Comparison of ENCODE assay signal across 29 mouse cellular contexts in the genomic region with DNA sequence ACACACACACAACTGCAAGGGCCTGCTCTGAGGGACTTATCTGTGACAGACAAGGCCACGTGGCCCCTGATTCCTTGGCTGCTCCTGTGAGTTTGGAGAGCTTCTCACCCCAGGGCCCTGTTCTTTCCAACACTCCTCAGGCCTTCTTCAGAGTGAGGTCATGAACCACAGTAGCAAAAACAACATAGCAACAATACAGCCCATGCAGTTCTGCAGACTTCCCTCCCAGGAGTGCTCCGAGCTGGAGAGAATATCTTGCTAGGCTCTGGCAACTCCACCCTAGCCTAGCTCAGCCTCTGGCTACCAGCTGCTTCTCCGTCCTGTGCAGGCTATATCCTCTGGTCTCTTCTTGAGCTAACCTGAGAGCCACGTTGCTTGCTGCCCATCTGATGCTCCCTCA.
DNase-seq lines count a peak whose midpoint lies in the region; ATAC-seq lines count a peak whose summit lies in the region.
"Had no signal": no experiment of that assay in that cellular context is flagged by ENCODE, and none has a peak within 500 bp of the region (broad histone marks: within the 10 kb centered on the region; RNA-seq: fewer than 3 reads in every experiment).

No protein-coding gene starts in this region.

- no peak overlapping the region for H3K9ac ChIP-seq in heart, embryonic 15.5 days
- H3K9ac ChIP-seq: embryonic facial prominence, embryonic 12.5 days; hindbrain, embryonic 12.5 days; intestine, embryonic 15.5 days; liver, embryonic 15.5 days; lung, embryonic 14.5 days; midbrain, embryonic 12.5 days; neural tube, embryonic 12.5 days had no signal

- no peak overlapping the region for H3K4me3 ChIP-seq in heart, embryonic 10.5 days
- H3K4me3 ChIP-seq in heart, embryonic 15.5 days = no peak overlapping the region
- H3K4me3 ChIP-seq: embryonic facial prominence, embryonic 12.5 days; hindbrain, embryonic 12.5 days; intestine, embryonic 15.5 days; liver, embryonic 15.5 days; midbrain, embryonic 12.5 days; myocyte; neural tube, embryonic 12.5 days had no signal

- no peaks in the 10 kb centered on the region for H3K4me1 ChIP-seq in heart, embryonic 10.5 days
- no peaks in the 10 kb centered on the region for H3K4me1 ChIP-seq in heart, embryonic 15.5 days (replicated peaks)
- H3K4me1 ChIP-seq: embryonic facial prominence, embryonic 12.5 days; hindbrain, embryonic 12.5 days; intestine, embryonic 15.5 days; liver, embryonic 15.5 days; midbrain, embryonic 12.5 days; neural tube, embryonic 12.5 days had no signal

- H3K4me2 ChIP-seq in heart, embryonic 15.5 days = no peak overlapping the region
- H3K4me2 ChIP-seq: embryonic facial prominence, embryonic 12.5 days; hindbrain, embryonic 12.5 days; intestine, embryonic 15.5 days; liver, embryonic 15.5 days; lung, embryonic 14.5 days; midbrain, embryonic 12.5 days; neural tube, embryonic 12.5 days had no signal

- 68% methylated on average over 4 of the region's 4 CpGs for WGBS in heart, embryonic 10.5 days
- 62% methylated on average over 4 of the region's 4 CpGs for WGBS in heart, embryonic 15.5 days

- H3K9me3 ChIP-seq in heart, embryonic 10.5 days = no peaks in the 10 kb centered on the region
- no peaks in the 10 kb centered on the region for H3K9me3 ChIP-seq in heart, embryonic 15.5 days (replicated peaks)
- H3K9me3 ChIP-seq: embryonic facial prominence, embryonic 12.5 days; hindbrain, embryonic 12.5 days; intestine, embryonic 15.5 days; liver, embryonic 15.5 days; midbrain, embryonic 12.5 days; neural tube, embryonic 12.5 days had no signal

- H3K27me3 ChIP-seq in heart, embryonic 10.5 days (ENCODE audit: insufficient read depth, poor library complexity, severe bottlenecking) = 0 out of 2 replicates have a peak, but pooled peaks cover 7% of the 10 kb centered on the region
- no peaks in the 10 kb centered on the region for H3K27me3 ChIP-seq in heart, embryonic 15.5 days
- H3K27me3 ChIP-seq: embryonic facial prominence, embryonic 12.5 days; hindbrain, embryonic 12.5 days; intestine, embryonic 15.5 days; liver, embryonic 15.5 days; midbrain, embryonic 12.5 days; neural tube, embryonic 12.5 days had no signal

- no peaks in the 10 kb centered on the region for H3K36me3 ChIP-seq in heart, embryonic 10.5 days
- H3K36me3 ChIP-seq in heart, embryonic 15.5 days = no peaks in the 10 kb centered on the region
- H3K36me3 ChIP-seq: embryonic facial prominence, embryonic 12.5 days; hindbrain, embryonic 12.5 days; intestine, embryonic 15.5 days; liver, embryonic 15.5 days; midbrain, embryonic 12.5 days; neural tube, embryonic 12.5 days had no signal

- DNase-seq in heart, adult 11 months = peak; percentile 97
- no peak for DNase-seq in heart, embryonic 10.5 days (ENCODE audit: low spot score)
- peak; percentile 63 for DNase-seq in gastrocnemius, postnatal 14 days
- DNase-seq in heart, postnatal 36 days = peak; percentile 21 to 27
- DNase-seq in testis, postnatal 10 days (ENCODE audit: low spot score) = no peak
- no peak for DNase-seq in thymus, postnatal 36 days
- DNase-seq: adrenal gland, postnatal 14 days; cerebellum, adult 11 months; cerebellum, adult 9-10 months; embryo, embryonic 11 days; kidney, adult 8-10 months; kidney, postnatal 10 days; layer of hippocampus, postnatal 36 days; left cerebral cortex, postnatal 4 days; lung, embryonic 14.5 days; right cerebral cortex, postnatal 4 days; thymus, postnatal 14 days had no signal

- 0 out of 2 replicates have a peak, but pooled peaks have one; percentile 20 for ATAC-seq in heart, embryonic 15.5 days (replicated peaks; ENCODE audit: insufficient number of reproducible peaks, insufficient read depth, low FRiP score, low read depth)
- no peak for ATAC-seq in megakaryocyte-erythroid progenitor cell, adult 5-6 weeks (replicated peaks; ENCODE audit: low FRiP score, low TSS enrichment, poor library complexity, severe bottlenecking)
- ATAC-seq: forebrain, embryonic 14.5 days; hindbrain, postnatal 0 days; intestine, embryonic 15.5 days; Patski had no signal

- intact Hi-C loops in gastrocnemius, postnatal 14 days (cut with DNase I; ENCODE audit: low total_unique reads) = no loop called here
- intact Hi-C loops in heart, postnatal 36 days (cut with DNase I) = loop anchor here (5.0 kb wide), 1 partner anchor 108 kb away; no protein-coding TSS in a partner anchor

- no peak overlapping the region for H3K27ac ChIP-seq in heart, embryonic 10.5 days
- no peak overlapping the region for H3K27ac ChIP-seq in heart, embryonic 15.5 days
- H3K27ac ChIP-seq: embryonic facial prominence, embryonic 12.5 days; hindbrain, embryonic 12.5 days; hindbrain, postnatal 0 days; intestine, embryonic 15.5 days; liver, embryonic 15.5 days; midbrain, embryonic 12.5 days; neural tube, embryonic 12.5 days had no signal

Comparison
In these comparisons a context has a peak if more than half of its experiments do, and no peak if none do; other contexts are left out.
1. DNase-seq: peak in heart, adult 11 months (single experiment), gastrocnemius, postnatal 14 days (single experiment) and heart, postnatal 36 days (2 of 2); none in heart, embryonic 10.5 days (single experiment), testis, postnatal 10 days (single experiment) and thymus, postnatal 36 days (0 of 2).